Mouse (Mus musculus): Measurements from ENCODE around the gene Cenpt. TPM values are rescaled to one million over a fixed set of nuclear protein-coding genes. Genes with fewer than 3 reads are reported as not detected.

The Cenpt gene
- polyA plus RNA-seq, 1 experiment = 35.7 TPM

GRCm38 (mm10) chr8:105892432-105892831 lies 39.4 kb upstream of the Cenpt start:
- no peak for TF ChIP-seq CEBPB (IDR thresholded peaks at IDR 0.05; ENCODE audit: low read depth)
- peaks cover 56% of the 10 kb centered on the region for H3K36me3 ChIP-seq (ENCODE audit: control insufficient read depth, insufficient read depth)

DNA sequence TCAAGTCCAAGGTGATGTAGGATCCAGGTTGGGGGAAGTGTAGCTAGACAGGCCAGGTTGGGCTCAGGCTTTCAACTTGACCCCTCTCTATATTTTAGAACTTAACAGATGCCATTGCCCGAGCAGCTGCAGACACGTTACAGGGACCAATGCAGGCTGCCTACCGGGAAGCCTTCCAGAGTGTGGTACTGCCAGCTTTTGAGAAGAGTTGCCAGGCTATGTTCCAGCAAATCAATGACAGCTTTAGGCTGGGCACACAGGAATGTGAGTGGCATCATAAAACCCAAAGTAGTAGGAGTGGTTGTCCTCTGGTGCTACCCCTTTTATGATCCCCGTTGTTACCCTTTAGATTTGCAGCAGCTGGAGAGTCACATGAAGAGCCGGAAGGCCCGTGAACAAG lies 37.8 kb upstream of the Cenpt start:
- no peak overlapping the region for H3ac ChIP-seq (ENCODE audit: control insufficient read depth, insufficient read length, low read depth)
- TF ChIP-seq MYOG (IDR thresholded peaks at IDR 0.05; ENCODE audit: control insufficient read depth, extremely low read depth, insufficient read length) (no peak), MYOD1 (IDR thresholded peaks at IDR 0.05; ENCODE audit: control insufficient read depth, insufficient read length, low read depth) (no peak), CEBPB (IDR thresholded peaks at IDR 0.05; ENCODE audit: low read depth) (no peak), FOSL1 (IDR thresholded peaks at IDR 0.05; ENCODE audit: insufficient read depth, low read length, poor library complexity, severe bottlenecking) (no peak), CTCF (IDR thresholded peaks at IDR 0.05; ENCODE audit: control insufficient read depth, insufficient read depth, insufficient read length) (no peak), MAX (IDR thresholded peaks at IDR 0.05) (no peak), USF1 (IDR thresholded peaks at IDR 0.05; ENCODE audit: low read depth) (no peak)
- H3K36me3 ChIP-seq (ENCODE audit: control insufficient read depth, insufficient read depth) = peaks cover 70% of the 10 kb centered on the region
- no peak overlapping the region for H3K4me3 ChIP-seq (ENCODE audit: insufficient read depth, poor library complexity, severe bottlenecking)
- no peaks in the 10 kb centered on the region for H3K79me2 ChIP-seq (ENCODE audit: control insufficient read depth, insufficient read depth)
- no peaks in the 10 kb centered on the region for H3K79me3 ChIP-seq (ENCODE audit: low read depth)
- H3K27me3 ChIP-seq (ENCODE audit: control insufficient read depth, insufficient read depth, insufficient read length) = no peaks in the 10 kb centered on the region

More at GRCm38 (mm10) chr8:105892432-105892831, 39.4 kb upstream of the Cenpt start:
- Histone ChIP-seq H3K79me2 (ENCODE audit: control insufficient read depth, insufficient read depth) (no peaks in the 10 kb centered on the region), H3K27me3 (ENCODE audit: control insufficient read depth, insufficient read depth, insufficient read length) (no peaks in the 10 kb centered on the region), H3K4me3 (ENCODE audit: insufficient read depth, poor library complexity, severe bottlenecking) (no peak overlapping the region), H3K79me3 (ENCODE audit: low read depth) (no peaks in the 10 kb centered on the region), H3ac (ENCODE audit: control insufficient read depth, insufficient read length, low read depth) (no peak overlapping the region)

GRCm38 (mm10) chr8:105889756-105890465 lies 36.8 kb upstream of the Cenpt start:
- Histone ChIP-seq H3K27me3 (ENCODE audit: control insufficient read depth, insufficient read depth, insufficient read length) (no peaks in the 10 kb centered on the region), H3K79me2 (ENCODE audit: control insufficient read depth, insufficient read depth) (no peaks in the 10 kb centered on the region), H3K4me3 (ENCODE audit: insufficient read depth, poor library complexity, severe bottlenecking) (no peak overlapping the region), H3K79me3 (ENCODE audit: low read depth) (no peaks in the 10 kb centered on the region), H3K36me3 (ENCODE audit: control insufficient read depth, insufficient read depth) (peaks cover 79% of the 10 kb centered on the region), H3ac (ENCODE audit: control insufficient read depth, insufficient read length, low read depth) (no peak overlapping the region)
- TF ChIP-seq CTCF (IDR thresholded peaks at IDR 0.05; ENCODE audit: control insufficient read depth, insufficient read depth, insufficient read length) (no peak), CEBPB (IDR thresholded peaks at IDR 0.05; ENCODE audit: low read depth) (no peak), FOSL1 (IDR thresholded peaks at IDR 0.05; ENCODE audit: insufficient read depth, low read length, poor library complexity, severe bottlenecking) (no peak), MYOD1 (IDR thresholded peaks at IDR 0.05; ENCODE audit: control insufficient read depth, insufficient read length, low read depth) (no peak), MAX (IDR thresholded peaks at IDR 0.05) (no peak), USF1 (IDR thresholded peaks at IDR 0.05; ENCODE audit: low read depth) (no peak)

GRCm38 (mm10) chr8:105880754-105881520 lies 27.9 kb upstream of the Cenpt start, which contains the start of gene Edc4:
TSS of gene Edc4 (plus strand) at chr8:105880881.
- peaks cover 48% of the 10 kb centered on the region for H3K36me3 ChIP-seq (ENCODE audit: control insufficient read depth, insufficient read depth)
- H3K79me3 ChIP-seq (ENCODE audit: low read depth) = peaks cover 22% of the 10 kb centered on the region
- peak within 1 kb of the TSS; percentile 97 for H3ac ChIP-seq (ENCODE audit: control insufficient read depth, insufficient read length, low read depth)
- H3K79me2 ChIP-seq (ENCODE audit: control insufficient read depth, insufficient read depth) = peaks cover 41% of the 10 kb centered on the region
- no peaks in the 10 kb centered on the region for H3K27me3 ChIP-seq (ENCODE audit: control insufficient read depth, insufficient read depth, insufficient read length)
- H3K4me3 ChIP-seq (ENCODE audit: insufficient read depth, poor library complexity, severe bottlenecking) = peak within 1 kb of the TSS; percentile 93
- no peak for TF ChIP-seq MAX (IDR thresholded peaks at IDR 0.05)
- TF ChIP-seq MYOG (IDR thresholded peaks at IDR 0.05; ENCODE audit: control insufficient read depth, extremely low read depth, insufficient read length) = no peak
- TF ChIP-seq CTCF (IDR thresholded peaks at IDR 0.05; ENCODE audit: control insufficient read depth, insufficient read depth, insufficient read length) = no peak
- no peak for TF ChIP-seq CEBPB (IDR thresholded peaks at IDR 0.05; ENCODE audit: low read depth)
- TF ChIP-seq MYOD1 (IDR thresholded peaks at IDR 0.05; ENCODE audit: control insufficient read depth, insufficient read length, low read depth) = no peak
- no peak for TF ChIP-seq USF1 (IDR thresholded peaks at IDR 0.05; ENCODE audit: low read depth)
- TF ChIP-seq FOSL1 (IDR thresholded peaks at IDR 0.05; ENCODE audit: insufficient read depth, low read length, poor library complexity, severe bottlenecking) = no peak

DNA sequence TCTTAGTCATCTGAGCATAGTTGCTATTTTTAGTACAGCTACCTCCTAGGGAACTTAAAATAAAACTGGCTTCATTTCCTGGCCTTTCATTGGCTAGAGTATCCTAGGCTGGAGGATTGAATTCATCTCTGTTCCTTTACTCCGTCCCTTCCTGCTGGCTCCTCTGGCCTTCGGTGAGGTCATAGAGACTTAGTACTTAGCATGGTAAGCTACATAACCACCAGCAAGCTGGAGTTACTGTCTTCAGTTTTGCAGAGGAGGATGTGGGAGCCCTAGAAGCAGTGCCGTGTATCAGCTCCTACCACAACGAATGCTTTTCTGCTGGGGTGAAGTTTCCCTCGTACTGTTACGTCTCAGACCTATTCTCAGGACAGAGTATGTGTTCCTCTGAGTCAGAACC lies 21.2 kb upstream of the Cenpt start:
- H3K27me3 ChIP-seq (ENCODE audit: control insufficient read depth, insufficient read depth, insufficient read length) = no peaks in the 10 kb centered on the region
- TF ChIP-seq MAX (IDR thresholded peaks at IDR 0.05) = no peak
- H3K79me3 ChIP-seq (ENCODE audit: low read depth) = peaks cover 53% of the 10 kb centered on the region
- H3K36me3 ChIP-seq (ENCODE audit: control insufficient read depth, insufficient read depth) = peaks cover 79% of the 10 kb centered on the region
- H3K79me2 ChIP-seq (ENCODE audit: control insufficient read depth, insufficient read depth) = peaks cover 65% of the 10 kb centered on the region
- H3K4me3 ChIP-seq (ENCODE audit: insufficient read depth, poor library complexity, severe bottlenecking) = no peak overlapping the region
- H3ac ChIP-seq (ENCODE audit: control insufficient read depth, insufficient read length, low read depth) = no peak overlapping the region
